Mouse (Mus musculus) lung, embryonic 14.5 days (tissue): Measurements from ENCODE around the gene Clhc1. TPM values are rescaled to one million over a fixed set of nuclear protein-coding genes. Genes with fewer than 3 reads are reported as not detected.

Source experiments
- ATAC-seq: fragments of 200-750 bp; cut with Nextera tagmentation; 2 replicates; pipeline ENCODE4 v1.8.0; 2017; ENCODE audit warnings: mild to moderate bottlenecking, moderate TSS enrichment, moderate library complexity; ENCODE audit not compliant: insufficient read depth
- DNase-seq: peaks from one replicate; pipeline ENCODE4 v3.0.0-alpha.2; 2015
- H3K27ac ChIP-seq: fragments of 300-500 bp; sonication (generic); 2 replicates; pipeline ENCODE4 v1.5.1; 2014; ENCODE audit warnings: low read depth, mild to moderate bottlenecking, moderate library complexity
- H3K27me3 ChIP-seq: fragments of 300-500 bp; sonication (generic); 2 replicates; pipeline ENCODE4 v1.6.1; 2014; ENCODE audit warnings: low read length, control low read depth; ENCODE audit not compliant: insufficient read depth
- H3K36me3 ChIP-seq: fragments of 300-500 bp; sonication (generic); 2 replicates; pipeline ENCODE4 v1.6.1; 2014; ENCODE audit warnings: control low read depth; ENCODE audit not compliant: insufficient read depth
- H3K4me1 ChIP-seq: fragments of 300-500 bp; sonication (generic); 2 replicates; pipeline ENCODE4 v1.6.1; 2014; ENCODE audit warnings: antibody characterized with exemption, control low read depth; ENCODE audit not compliant: insufficient read depth
- H3K4me2 ChIP-seq: fragments of 300-500 bp; sonication (generic); 2 replicates; pipeline ENCODE4 v1.6.1; 2014; ENCODE audit warnings: mild to moderate bottlenecking
- H3K4me3 ChIP-seq: fragments of 300-500 bp; sonication (generic); 2 replicates; pipeline ENCODE4 v1.5.1; 2014; ENCODE audit warnings: low read depth, low read length
- H3K9ac ChIP-seq: fragments of 300-500 bp; sonication (generic); 2 replicates; pipeline ENCODE4 v1.6.1; 2014
- H3K9me3 ChIP-seq: fragments of 300-500 bp; sonication (generic); 2 replicates; pipeline ENCODE4 v1.6.1; 2016; ENCODE audit warnings: low read depth, low read length, control low read depth
- CTCF ChIP-seq: IDR thresholded peaks from 2 replicates; pipeline ENCODE4 v1.5.1; 2016; ENCODE audit warnings: antibody characterized with exemption, low read depth
- WGBS: fragments of 180-500 bp; shearing (Covaris S2); extraction: QIAGEN DNeasy Blood & Tissue Kit; methylation state at CpG from one replicate; pipeline ENCODE4 v1.1.7; 2014; 5-methylcytosine and 5-hydroxymethylcytosine counted together
- polyA plus RNA-seq: library from polyadenylated mRNA; unstranded; fragments of >200 nt; fragmentation: Nextera tagmentation; extraction: Ambion mirVana; gene quantifications from 2 replicates; pipeline ENCODE4 v1.2.1, GENCODE M21; 2014

Clhc1 gene
- polyA plus RNA-seq, 1 experiment from 2014 or later = 0.18 TPM

GRCm38 (mm10) chr11:29546762-29547161 lies 988 bp upstream of the Clhc1 start:
- H3K27ac ChIP-seq = peak overlapping the region; percentile 86; the same call in 1 of the 2 replicates
- peaks cover 6% of the 10 kb centered on the region; the same call in 1 of the 2 replicates for H3K4me1 ChIP-seq
- H3K36me3 ChIP-seq = peaks cover 45% of the 10 kb centered on the region
- no peaks in the 10 kb centered on the region for H3K27me3 ChIP-seq
- peak overlapping the region; percentile 74 for H3K4me3 ChIP-seq
- WGBS = 13% methylated on average over 2 of the region's 2 CpGs
- no peak for TF ChIP-seq CTCF
- H3K9me3 ChIP-seq = no peaks in the 10 kb centered on the region
- peak overlapping the region; percentile 95 for H3K9ac ChIP-seq
- DNase-seq = no peak
- ATAC-seq = no peak
- H3K4me2 ChIP-seq = peak overlapping the region; percentile 80

- H3K4me1 ChIP-seq = peaks cover 6% of the 10 kb centered on the region; the same call in 1 of the 2 replicates
- H3K4me3 ChIP-seq = peak overlapping the region; percentile 74
- WGBS = under 1% methylated on average over 27 of the region's 27 CpGs
- TF ChIP-seq CTCF = no peak
- DNase-seq = no peak
- H3K9me3 ChIP-seq = no peaks in the 10 kb centered on the region
- H3K36me3 ChIP-seq = peaks cover 40% of the 10 kb centered on the region
- H3K4me2 ChIP-seq = peak overlapping the region; percentile 80
- H3K27me3 ChIP-seq = no peaks in the 10 kb centered on the region
- 0 out of 2 replicates have a peak, but pooled peaks have one; percentile 0 for ATAC-seq
- peak overlapping the region; percentile 86 for H3K27ac ChIP-seq
- peak overlapping the region; percentile 95 for H3K9ac ChIP-seq
Observed at GRCm38 (mm10) chr11:29547249-29547751, 450 bp upstream of the Clhc1 start.

- peak overlapping the region; percentile 74 for H3K4me3 ChIP-seq
- H3K9me3 ChIP-seq = no peaks in the 10 kb centered on the region
- peak overlapping the region; percentile 37; the same call in 1 of the 2 replicates for H3K27ac ChIP-seq
- ATAC-seq (0 out of 2 replicates have a peak, but pooled peaks have one; percentile 5), DNase-seq (no peak)
- H3K36me3 ChIP-seq = peaks cover 33% of the 10 kb centered on the region
- H3K4me1 ChIP-seq = peaks cover 6% of the 10 kb centered on the region; the same call in 1 of the 2 replicates
- H3K4me2 ChIP-seq = peak overlapping the region; percentile 67
- no peaks in the 10 kb centered on the region for H3K27me3 ChIP-seq
- H3K9ac ChIP-seq = peak overlapping the region; percentile 95
- WGBS = 17% methylated on average over 23 of the region's 23 CpGs
- no peak for TF ChIP-seq CTCF
Observed at GRCm38 (mm10) chr11:29548504-29549424, 1.0 kb downstream of the Clhc1 start.

- WGBS = 86% methylated on average over 1 of the region's 1 CpGs
Observed at GRCm38 (mm10) chr11:29549425-29549778, 1.7 kb downstream of the Clhc1 start.

GRCm38 (mm10) chr11:29560452-29560851 lies 12.7 kb downstream of the Clhc1 start:
- no peaks in the 10 kb centered on the region for H3K27me3 ChIP-seq
- H3K4me1 ChIP-seq = no peaks in the 10 kb centered on the region
- no peak overlapping the region for H3K27ac ChIP-seq
- ATAC-seq (no peak), DNase-seq (no peak)
- no peak overlapping the region for H3K4me2 ChIP-seq
- no peak overlapping the region for H3K4me3 ChIP-seq
- no peaks in the 10 kb centered on the region for H3K9me3 ChIP-seq
- no peaks in the 10 kb centered on the region for H3K36me3 ChIP-seq
- no peak for TF ChIP-seq CTCF
- no peak overlapping the region for H3K9ac ChIP-seq
- WGBS = 73% methylated on average over 9 of the region's 9 CpGs

More at GRCm38 (mm10) chr11:29549425-29549778, 1.7 kb downstream of the Clhc1 start:
- Histone ChIP-seq H3K4me2 (no peak overlapping the region), H3K4me3 (no peak overlapping the region), H3K27me3 (no peaks in the 10 kb centered on the region), H3K9me3 (no peaks in the 10 kb centered on the region), H3K4me1 (peaks cover 6% of the 10 kb centered on the region; the same call in 1 of the 2 replicates), H3K9ac (no peak overlapping the region), H3K36me3 (peaks cover 26% of the 10 kb centered on the region), H3K27ac (no peak overlapping the region)
- no peak for TF ChIP-seq CTCF
- DNase-seq (no peak), ATAC-seq (no peak)

- no peaks in the 10 kb centered on the region for H3K4me1 ChIP-seq
- no peaks in the 10 kb centered on the region for H3K9me3 ChIP-seq
- H3K27me3 ChIP-seq = no peaks in the 10 kb centered on the region
- ATAC-seq = no peak
- no peak overlapping the region for H3K27ac ChIP-seq
- WGBS = 85% methylated on average over 3 of the region's 3 CpGs
- no peaks in the 10 kb centered on the region for H3K36me3 ChIP-seq
- no peak for DNase-seq
- TF ChIP-seq CTCF = no peak
- H3K4me2 ChIP-seq = no peak overlapping the region
- no peak overlapping the region for H3K4me3 ChIP-seq
- H3K9ac ChIP-seq = no peak overlapping the region
Observed at GRCm38 (mm10) chr11:29560990-29561389, 13.2 kb downstream of the Clhc1 start.

- Histone ChIP-seq H3K27me3 (no peaks in the 10 kb centered on the region), H3K9me3 (no peaks in the 10 kb centered on the region), H3K9ac (no peak overlapping the region), H3K4me3 (no peak overlapping the region), H3K4me1 (no peaks in the 10 kb centered on the region), H3K27ac (no peak overlapping the region), H3K36me3 (no peaks in the 10 kb centered on the region), H3K4me2 (no peak overlapping the region)
- WGBS = 80% methylated on average over 2 of the region's 2 CpGs
- DNase-seq (no peak), ATAC-seq (no peak)
- no peak for TF ChIP-seq CTCF
Observed at GRCm38 (mm10) chr11:29563406-29563805, 15.7 kb downstream of the Clhc1 start.
